Mouse (Mus musculus) embryonic fibroblast, embryonic 13.5 days (primary cell): ENCODE data around the gene Pcdh8. TPM values are rescaled to one million over a fixed set of nuclear protein-coding genes. Genes with fewer than 3 reads are reported as not detected.

Experiments
- H3K27ac ChIP-seq: 2 replicates; pipeline ENCODE4 v1.5.1; 2012; ENCODE audit warnings: low read length, control low read depth, inconsistent platforms; ENCODE audit not compliant: insufficient read depth
- H3K4me1 ChIP-seq: 2 replicates; pipeline ENCODE4 v1.6.1; 2011; ENCODE audit warnings: low read length; ENCODE audit not compliant: control insufficient read depth, insufficient read depth
- H3K4me3 ChIP-seq: 2 replicates; pipeline ENCODE4 v1.5.1; 2011; ENCODE audit warnings: mild to moderate bottlenecking, control low read depth, low read length; ENCODE audit not compliant: insufficient read depth
- CTCF ChIP-seq: IDR thresholded peaks from 2 replicates; pipeline ENCODE4 v1.5.1; 2011; ENCODE audit warnings: mild to moderate bottlenecking, control low read depth, low read length, moderate library complexity, borderline replicate concordance; ENCODE audit not compliant: insufficient read depth
- POLR2A ChIP-seq: IDR thresholded peaks from 2 replicates; pipeline ENCODE4 v1.6.1; 2011; ENCODE audit warnings: low read depth, mild to moderate bottlenecking, control low read depth, low read length, moderate library complexity
- polyA plus RNA-seq: library from polyadenylated mRNA; stranded (reverse); fragments of >200 nt; gene quantifications from 2 replicates; pipeline ENCODE4 v1.2.4, GENCODE M21; 2011; ENCODE audit warnings: low read depth; ENCODE audit not compliant: missing spikeins, insufficient read length

Pcdh8 gene
- polyA plus RNA-seq, 1 experiment, result 0.19 TPM

- Histone ChIP-seq H3K4me3 (no peak overlapping the region), H3K27ac (no peak overlapping the region), H3K4me1 (no peaks in the 10 kb centered on the region)
- TF ChIP-seq POLR2A (no peak), CTCF (no peak)
These were observed 5.8 kb downstream of the Pcdh8 start for GRCm38 (mm10) chr14:79765196-79765765.

- H3K27ac ChIP-seq, result no peak overlapping the region
- no peaks in the 10 kb centered on the region for H3K4me1 ChIP-seq
- no peak for TF ChIP-seq CTCF
- TF ChIP-seq POLR2A, result no peak
- no peak overlapping the region for H3K4me3 ChIP-seq
These were observed 16.4 kb downstream of the Pcdh8 start for GRCm38 (mm10) chr14:79754601-79755222.

GRCm38 (mm10) chr14:79754157-79754556 lies 17.0 kb downstream of the Pcdh8 start:
- TF ChIP-seq POLR2A (no peak), CTCF (no peak)
- H3K4me3 ChIP-seq, result no peak overlapping the region
- H3K27ac ChIP-seq, result no peak overlapping the region
- H3K4me1 ChIP-seq, result no peaks in the 10 kb centered on the region

- TF ChIP-seq CTCF, result no peak
- no peak for TF ChIP-seq POLR2A
- no peaks in the 10 kb centered on the region for H3K4me1 ChIP-seq
These were observed 17.4 kb downstream of the Pcdh8 start for GRCm38 (mm10) chr14:79753733-79754132.

GRCm38 (mm10) chr14:79740515-79740914 lies 30.6 kb downstream of the Pcdh8 start:
- no peak overlapping the region for H3K4me3 ChIP-seq
- H3K27ac ChIP-seq, result no peak overlapping the region
- TF ChIP-seq CTCF (no peak), POLR2A (no peak)

More at GRCm38 (mm10) chr14:79753733-79754132, 17.4 kb downstream of the Pcdh8 start:
- Histone ChIP-seq H3K4me3 (no peak overlapping the region), H3K27ac (no peak overlapping the region)

GRCm38 (mm10) chr14:79738441-79738840 lies 32.7 kb downstream of the Pcdh8 start:
- Histone ChIP-seq H3K4me1 (no peaks in the 10 kb centered on the region), H3K4me3 (no peak overlapping the region), H3K27ac (no peak overlapping the region)
- no peak for TF ChIP-seq CTCF
- TF ChIP-seq POLR2A, result no peak

More at GRCm38 (mm10) chr14:79740515-79740914, 30.6 kb downstream of the Pcdh8 start:
- H3K4me1 ChIP-seq, result no peaks in the 10 kb centered on the region

GRCm38 (mm10) chr14:79737642-79738379 lies 33.3 kb downstream of the Pcdh8 start:
- no peaks in the 10 kb centered on the region for H3K4me1 ChIP-seq
- TF ChIP-seq POLR2A (no peak), CTCF (no peak)
- no peak overlapping the region for H3K4me3 ChIP-seq
- H3K27ac ChIP-seq, result no peak overlapping the region

- Histone ChIP-seq H3K27ac (no peak overlapping the region), H3K4me3 (no peak overlapping the region), H3K4me1 (no peaks in the 10 kb centered on the region)
- no peak for TF ChIP-seq CTCF
- TF ChIP-seq POLR2A, result no peak
These were observed 34.3 kb downstream of the Pcdh8 start for GRCm38 (mm10) chr14:79736781-79737180.

- Histone ChIP-seq H3K27ac (no peak overlapping the region), H3K4me1 (no peaks in the 10 kb centered on the region), H3K4me3 (no peak overlapping the region)
- no peak for TF ChIP-seq POLR2A
- no peak for TF ChIP-seq CTCF
These were observed 37.6 kb downstream of the Pcdh8 start for GRCm38 (mm10) chr14:79733501-79733900.

GRCm38 (mm10) chr14:79728811-79729210 lies 42.3 kb downstream of the Pcdh8 start:
- Histone ChIP-seq H3K4me3 (no peak overlapping the region), H3K27ac (no peak overlapping the region), H3K4me1 (no peaks in the 10 kb centered on the region)
- TF ChIP-seq POLR2A, result no peak
- no peak for TF ChIP-seq CTCF
